Mouse (Mus musculus) adrenal gland, adult (tissue): ENCODE data around the gene Dnajc11.

Experiments used
- DNase-seq, 2 experiments: peaks; one replicate each; pipeline ENCODE4 v3.0.0; 2022 to 2023; ENCODE audit warnings: low spot score in 1 of 2; ENCODE audit not compliant: inconsistent age in 2 of 2

The Dnajc11 gene

GRCm38 (mm10) chr4:151933505-151934214 lies at the start of gene Dnajc11:
TSS of gene Dnajc11 (plus strand) at chr4:151933691.
- peak; percentile 95 to 98 for DNase-seq

- peak in 1 of 2 experiments; percentile 30 for DNase-seq
Measured at GRCm38 (mm10) chr4:151893241-151893640, 40.2 kb upstream of the Dnajc11 start.

GRCm38 (mm10) chr4:151894926-151895325 lies 38.6 kb upstream of the Dnajc11 start:
- no peak for DNase-seq

GRCm38 (mm10) chr4:151895624-151896023 lies 37.9 kb upstream of the Dnajc11 start:
- no peak for DNase-seq

GRCm38 (mm10) chr4:151897069-151897617 lies 36.3 kb upstream of the Dnajc11 start:
- DNase-seq: no peak

- DNase-seq: no peak
Measured at GRCm38 (mm10) chr4:151898600-151899245, 34.8 kb upstream of the Dnajc11 start.

GRCm38 (mm10) chr4:151899707-151900384 lies 33.6 kb upstream of the Dnajc11 start:
- DNase-seq: no peak

GRCm38 (mm10) chr4:151900735-151901134 lies 32.8 kb upstream of the Dnajc11 start:
- DNase-seq: no peak

GRCm38 (mm10) chr4:151901422-151901821 lies 32.1 kb upstream of the Dnajc11 start:
- DNase-seq: peak; percentile 61 to 72

GRCm38 (mm10) chr4:151902046-151902688 lies 31.3 kb upstream of the Dnajc11 start:
- peak in 1 of 2 experiments; percentile 69 for DNase-seq

GRCm38 (mm10) chr4:151902689-151903241 lies 30.7 kb upstream of the Dnajc11 start:
- peak; percentile 91 to 93 for DNase-seq

- peak; percentile 31 to 43 for DNase-seq
Measured at GRCm38 (mm10) chr4:151904098-151904497, 29.4 kb upstream of the Dnajc11 start.

- DNase-seq: no peak
Measured at GRCm38 (mm10) chr4:151905621-151906020, 27.9 kb upstream of the Dnajc11 start.

- peak in 1 of 2 experiments; percentile 54 for DNase-seq
Measured at GRCm38 (mm10) chr4:151907577-151908343, 25.7 kb upstream of the Dnajc11 start.

- DNase-seq: no peak
Measured at GRCm38 (mm10) chr4:151908809-151909208, 24.7 kb upstream of the Dnajc11 start.

- DNase-seq: no peak
Measured at GRCm38 (mm10) chr4:151916271-151916670, 17.2 kb upstream of the Dnajc11 start.

GRCm38 (mm10) chr4:151919135-151919840 lies 14.2 kb upstream of the Dnajc11 start:
- DNase-seq: no peak

GRCm38 (mm10) chr4:151919900-151920643 lies 13.4 kb upstream of the Dnajc11 start:
- peak; percentile 66 to 83 for DNase-seq

- DNase-seq: no peak
Measured at GRCm38 (mm10) chr4:151922124-151922523, 11.4 kb upstream of the Dnajc11 start.
